Comparison of ENCODE assay signal across 9 mouse cellular contexts in genomic region chr12:45162011-45162410, GRCm38 (mm10).
A peak's percentile ranks its signal among the peaks of the same experiment; 100 is the strongest.
DNase-seq lines count a peak whose midpoint lies in the region; ATAC-seq and TF ChIP-seq lines count a peak whose summit lies in the region.
"Had no signal": no experiment of that assay in that cellular context is flagged by ENCODE, and none has a peak within 500 bp of the region (broad histone marks: within the 10 kb centered on the region; RNA-seq: fewer than 3 reads in every experiment).

No protein-coding gene starts in this region.

- no peaks in the 10 kb centered on the region for H3K27me3 ChIP-seq in liver, adult 2 months (ENCODE audit: control insufficient read depth, insufficient read depth, low read length)
- no peaks in the 10 kb centered on the region for H3K27me3 ChIP-seq in liver, embryonic 12.5 days (replicated peaks)
- H3K27me3 ChIP-seq in neural tube, embryonic 15.5 days (replicated peaks) = no peaks in the 10 kb centered on the region
- H3K27me3 ChIP-seq: embryonic facial prominence, embryonic 15.5 days had no signal

- no peak for ATAC-seq in liver, embryonic 12.5 days
- ATAC-seq in neural tube, embryonic 15.5 days (ENCODE audit: low FRiP score) = no peak

- intact Hi-C loops in left cerebral cortex, postnatal 36 days (cut with DNase I) = no loop called here

- no peak overlapping the region for H3K27ac ChIP-seq in liver, adult 2 months (replicated peaks; ENCODE audit: insufficient read depth, low read depth, low read length)
- H3K27ac ChIP-seq in liver, embryonic 12.5 days = no peak overlapping the region
- H3K27ac ChIP-seq in neural tube, embryonic 15.5 days (replicated peaks) = no peak overlapping the region
- H3K27ac ChIP-seq: embryonic facial prominence, embryonic 15.5 days had no signal

- no peaks in the 10 kb centered on the region for H3K36me3 ChIP-seq in liver, adult 2 months (ENCODE audit: control insufficient read depth, insufficient read depth, low read length)
- no peaks in the 10 kb centered on the region for H3K36me3 ChIP-seq in liver, embryonic 12.5 days
- no peaks in the 10 kb centered on the region for H3K36me3 ChIP-seq in neural tube, embryonic 15.5 days
- H3K36me3 ChIP-seq: embryonic facial prominence, embryonic 15.5 days had no signal

- H3K4me1 ChIP-seq in liver, adult 2 months (ENCODE audit: control insufficient read depth, insufficient read depth, low read length) = no peaks in the 10 kb centered on the region
- H3K4me1 ChIP-seq in liver, embryonic 12.5 days = no peaks in the 10 kb centered on the region
- H3K4me1 ChIP-seq in neural tube, embryonic 15.5 days = no peaks in the 10 kb centered on the region
- H3K4me1 ChIP-seq: embryonic facial prominence, embryonic 15.5 days had no signal

- peak; percentile 1 for DNase-seq in cerebellum, adult 8-10 months
- DNase-seq in cerebellum, adult 11 months = no peak
- DNase-seq in liver, adult 2 months (ENCODE audit: extremely low read depth, low read depth, low spot score) = peak; percentile 38
- DNase-seq in kidney, adult 11 months = peak; percentile 15
- DNase-seq in lung, postnatal 25 days (ENCODE audit: low spot score) = peak; percentile 39
- DNase-seq in left cerebral cortex, postnatal 36 days (ENCODE audit: low spot score in 2 of 2) = no peak

- H3K9me3 ChIP-seq in liver, embryonic 12.5 days (replicated peaks) = no peaks in the 10 kb centered on the region
- H3K9me3 ChIP-seq in neural tube, embryonic 15.5 days (replicated peaks) = no peaks in the 10 kb centered on the region
- H3K9me3 ChIP-seq: embryonic facial prominence, embryonic 15.5 days had no signal

- TF ChIP-seq CTCF in liver, adult 2 months (IDR thresholded peaks at IDR 0.05; ENCODE audit: low read depth, low read length) = peak; percentile 53

- WGBS in liver, adult 2 months = 75% methylated on average over 4 of the region's 4 CpGs
- 54% methylated on average over 4 of the region's 4 CpGs for WGBS in liver, embryonic 12.5 days (ENCODE audit: insufficient replicate concordance)
- 77% methylated on average over 4 of the region's 4 CpGs for WGBS in neural tube, embryonic 15.5 days

- H3K79me2 ChIP-seq in liver, adult 2 months (ENCODE audit: control insufficient read depth, insufficient read depth, low read length) = no peaks in the 10 kb centered on the region

- H3K9ac ChIP-seq in liver, adult 2 months (ENCODE audit: low read depth, low read length) = no peak overlapping the region
- no peak overlapping the region for H3K9ac ChIP-seq in liver, embryonic 12.5 days
- no peak overlapping the region for H3K9ac ChIP-seq in neural tube, embryonic 15.5 days (replicated peaks)
- H3K9ac ChIP-seq: embryonic facial prominence, embryonic 15.5 days had no signal

- no peak overlapping the region for H3K4me3 ChIP-seq in liver, adult 2 months (ENCODE audit: insufficient read depth, low read depth, low read length)
- no peak overlapping the region for H3K4me3 ChIP-seq in liver, embryonic 12.5 days
- H3K4me3 ChIP-seq in neural tube, embryonic 15.5 days (replicated peaks) = no peak overlapping the region
- H3K4me3 ChIP-seq: embryonic facial prominence, embryonic 15.5 days had no signal

- H3K4me2 ChIP-seq in liver, embryonic 12.5 days = no peak overlapping the region
- no peak overlapping the region for H3K4me2 ChIP-seq in neural tube, embryonic 15.5 days
- H3K4me2 ChIP-seq: embryonic facial prominence, embryonic 15.5 days had no signal

- no peak for TF ChIP-seq POLR2A in liver, adult 2 months (IDR thresholded peaks at IDR 0.05; ENCODE audit: extremely low read depth, insufficient read depth, low read length)

Comparison
In these comparisons a context has a peak if more than half of its experiments do, and no peak if none do; other contexts are left out.
1. DNase-seq: peak in cerebellum, adult 8-10 months (single experiment), liver, adult 2 months (single experiment), kidney, adult 11 months (single experiment) and lung, postnatal 25 days (single experiment); none in cerebellum, adult 11 months (single experiment) and left cerebral cortex, postnatal 36 days (0 of 2).